Mouse (Mus musculus): Measurements from ENCODE around the gene Cdk14. TPM values are rescaled to one million over a fixed set of nuclear protein-coding genes. Genes with fewer than 3 reads are reported as not detected.

The Cdk14 gene
- polyA plus RNA-seq, 1 experiment from 2014 or later: 37.8 TPM

DNA sequence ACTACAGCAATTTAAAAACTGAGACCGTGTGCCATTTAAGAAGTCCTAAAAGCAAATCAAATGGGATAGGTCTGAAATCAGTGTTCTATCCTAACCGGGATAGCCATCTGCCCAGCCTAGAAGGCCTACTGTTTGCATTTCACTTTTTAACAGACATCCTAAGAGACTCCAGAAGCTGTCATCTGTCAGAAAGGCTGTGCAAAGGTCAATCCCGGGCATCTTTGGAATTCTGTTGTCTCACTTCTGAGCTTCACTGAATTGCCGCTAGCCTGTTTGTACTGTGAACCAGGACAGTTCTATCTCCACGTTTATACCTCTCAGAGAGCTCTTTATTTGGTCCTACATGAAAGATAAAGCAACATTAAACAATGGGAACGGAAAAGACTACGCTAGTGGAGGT is 159.8 kb downstream of the Cdk14 start:
- Histone ChIP-seq H3K9ac (no peak overlapping the region), H3K27ac (ENCODE audit: low read depth) (no peak overlapping the region), H3K9me3 (ENCODE audit: low read depth, low read length) (no peaks in the 10 kb centered on the region), H3K36me3 (ENCODE audit: insufficient read depth) (no peaks in the 10 kb centered on the region), H3K27me3 (ENCODE audit: insufficient read depth, low read length) (no peaks in the 10 kb centered on the region), H3K4me3 (ENCODE audit: low read depth, low read length) (no peak overlapping the region), H3K4me1 (ENCODE audit: insufficient read depth) (peaks cover 4% of the 10 kb centered on the region; the same call in 1 of the 2 replicates), H3K4me2 (no peak overlapping the region)
- 41% methylated on average over 7 of the region's 7 CpGs for WGBS
- no peak for DNase-seq
- no peak for ATAC-seq (ENCODE audit: insufficient read depth)
- no peak for TF ChIP-seq CTCF (IDR thresholded peaks at IDR 0.05; ENCODE audit: low read depth)

GRCm38 (mm10) chr5:5254391-5254790 is 165.7 kb downstream of the Cdk14 start:
- Histone ChIP-seq H3K9me3 (ENCODE audit: low read depth, low read length) (no peaks in the 10 kb centered on the region), H3K9ac (no peak overlapping the region), H3K36me3 (ENCODE audit: insufficient read depth) (no peaks in the 10 kb centered on the region), H3K4me3 (ENCODE audit: low read depth, low read length) (no peak overlapping the region), H3K4me1 (ENCODE audit: insufficient read depth) (no peaks in the 10 kb centered on the region), H3K27me3 (ENCODE audit: insufficient read depth, low read length) (no peaks in the 10 kb centered on the region), H3K4me2 (no peak overlapping the region), H3K27ac (ENCODE audit: low read depth) (no peak overlapping the region)
- TF ChIP-seq CTCF (IDR thresholded peaks at IDR 0.05; ENCODE audit: low read depth): no peak
- ATAC-seq (ENCODE audit: insufficient read depth) (no peak), DNase-seq (no peak)
- WGBS: 72% methylated on average over 6 of the region's 6 CpGs

GRCm38 (mm10) chr5:5253177-5253576 is 166.9 kb downstream of the Cdk14 start:
- H3K4me2 ChIP-seq: no peak overlapping the region
- H3K4me1 ChIP-seq (ENCODE audit: insufficient read depth): no peaks in the 10 kb centered on the region
- H3K27me3 ChIP-seq (ENCODE audit: insufficient read depth, low read length): no peaks in the 10 kb centered on the region
- H3K9ac ChIP-seq: no peak overlapping the region
- TF ChIP-seq CTCF (IDR thresholded peaks at IDR 0.05; ENCODE audit: low read depth): no peak
- 91% methylated on average over 3 of the region's 3 CpGs for WGBS
- ATAC-seq (ENCODE audit: insufficient read depth) (no peak), DNase-seq (no peak)
- 0 out of 2 replicates have a peak, but pooled peaks cover 3% of the 10 kb centered on the region for H3K36me3 ChIP-seq (ENCODE audit: insufficient read depth)
- no peak overlapping the region for H3K4me3 ChIP-seq (ENCODE audit: low read depth, low read length)
- H3K9me3 ChIP-seq (ENCODE audit: low read depth, low read length): no peaks in the 10 kb centered on the region
- H3K27ac ChIP-seq (ENCODE audit: low read depth): no peak overlapping the region

GRCm38 (mm10) chr5:5247671-5248070 is 172.4 kb downstream of the Cdk14 start:
- Histone ChIP-seq H3K27me3 (ENCODE audit: insufficient read depth, low read length) (no peaks in the 10 kb centered on the region), H3K4me2 (no peak overlapping the region), H3K27ac (ENCODE audit: low read depth) (no peak overlapping the region), H3K9ac (no peak overlapping the region), H3K36me3 (ENCODE audit: insufficient read depth) (0 out of 2 replicates have a peak, but pooled peaks cover 3% of the 10 kb centered on the region), H3K4me3 (ENCODE audit: low read depth, low read length) (no peak overlapping the region), H3K4me1 (ENCODE audit: insufficient read depth) (no peaks in the 10 kb centered on the region), H3K9me3 (ENCODE audit: low read depth, low read length) (no peaks in the 10 kb centered on the region)
- no peak for ATAC-seq (ENCODE audit: insufficient read depth)
- TF ChIP-seq CTCF (IDR thresholded peaks at IDR 0.05; ENCODE audit: low read depth): no peak
- DNase-seq: no peak
- 83% methylated on average over 6 of the region's 6 CpGs for WGBS

DNA sequence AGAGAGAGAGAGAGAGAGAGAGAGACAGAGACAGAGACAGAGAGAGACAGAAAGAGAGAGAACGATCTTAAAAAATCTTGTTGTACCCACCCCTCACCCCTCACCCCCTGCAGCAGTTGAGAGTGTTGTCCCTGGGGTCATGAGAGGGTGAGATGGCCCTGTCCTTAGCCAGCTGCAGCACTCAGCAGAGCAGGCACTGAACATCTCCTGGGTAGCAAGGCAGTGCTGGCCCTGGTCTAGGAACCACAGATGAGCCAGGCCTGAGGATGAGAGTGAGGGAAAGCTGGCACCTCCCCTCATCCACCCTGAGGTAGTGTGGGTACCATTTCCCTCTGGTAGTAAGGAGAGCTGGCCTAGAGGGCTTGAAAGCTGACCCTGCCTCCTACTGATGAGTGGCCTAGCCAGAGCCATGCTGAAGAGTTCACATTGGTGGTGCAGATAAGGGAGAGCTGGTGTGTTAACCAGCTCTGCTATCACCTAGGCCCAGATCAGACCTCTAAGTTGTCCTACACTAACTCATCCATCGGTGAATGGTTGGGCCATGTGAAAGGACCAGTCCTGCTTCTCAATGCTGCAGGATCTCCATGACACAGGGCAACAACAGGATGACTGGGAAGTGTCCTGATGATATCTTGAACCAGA is 173.5 kb downstream of the Cdk14 start:
- Histone ChIP-seq H3K9ac (no peak overlapping the region), H3K36me3 (ENCODE audit: insufficient read depth) (0 out of 2 replicates have a peak, but pooled peaks cover 3% of the 10 kb centered on the region), H3K4me3 (ENCODE audit: low read depth, low read length) (no peak overlapping the region), H3K27ac (ENCODE audit: low read depth) (no peak overlapping the region), H3K27me3 (ENCODE audit: insufficient read depth, low read length) (no peaks in the 10 kb centered on the region), H3K4me2 (no peak overlapping the region), H3K9me3 (ENCODE audit: low read depth, low read length) (no peaks in the 10 kb centered on the region), H3K4me1 (ENCODE audit: insufficient read depth) (no peaks in the 10 kb centered on the region)
- ATAC-seq (ENCODE audit: insufficient read depth) (no peak), DNase-seq (no peak)
- no peak for TF ChIP-seq CTCF (IDR thresholded peaks at IDR 0.05; ENCODE audit: low read depth)
- 89% methylated on average over 2 of the region's 2 CpGs for WGBS

- Histone ChIP-seq H3K36me3 (ENCODE audit: insufficient read depth) (0 out of 2 replicates have a peak, but pooled peaks cover 3% of the 10 kb centered on the region), H3K27ac (ENCODE audit: low read depth) (no peak overlapping the region), H3K4me3 (ENCODE audit: low read depth, low read length) (no peak overlapping the region), H3K9ac (no peak overlapping the region), H3K4me1 (ENCODE audit: insufficient read depth) (no peaks in the 10 kb centered on the region), H3K4me2 (no peak overlapping the region), H3K27me3 (ENCODE audit: insufficient read depth, low read length) (no peaks in the 10 kb centered on the region), H3K9me3 (ENCODE audit: low read depth, low read length) (no peaks in the 10 kb centered on the region)
- DNase-seq (no peak), ATAC-seq (ENCODE audit: insufficient read depth) (no peak)
- no peak for TF ChIP-seq CTCF (IDR thresholded peaks at IDR 0.05; ENCODE audit: low read depth)
- 91% methylated on average over 7 of the region's 7 CpGs for WGBS
These were observed 174.9 kb downstream of the Cdk14 start for GRCm38 (mm10) chr5:5245182-5245581.

DNA sequence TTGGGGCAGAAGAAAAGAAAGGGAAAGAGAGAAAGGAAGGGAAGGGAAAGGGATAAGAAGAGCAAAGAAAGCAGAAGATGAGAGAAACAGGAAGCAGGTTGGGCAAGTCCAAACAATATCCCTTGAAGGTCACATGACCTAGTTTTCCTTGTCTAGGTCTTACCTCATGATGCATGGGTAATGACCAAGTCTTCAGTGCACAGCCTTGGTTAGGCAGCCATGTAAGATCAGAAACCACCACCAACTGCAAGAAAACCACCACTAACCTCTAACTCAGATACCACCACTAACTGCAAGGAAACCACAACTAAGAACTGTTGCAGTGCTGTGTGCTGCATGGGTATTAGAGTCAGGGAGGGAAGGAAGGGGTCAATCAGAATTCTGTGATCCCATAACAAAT is 176.5 kb downstream of the Cdk14 start:
- H3K36me3 ChIP-seq (ENCODE audit: insufficient read depth): 0 out of 2 replicates have a peak, but pooled peaks cover 1% of the 10 kb centered on the region
- no peaks in the 10 kb centered on the region for H3K27me3 ChIP-seq (ENCODE audit: insufficient read depth, low read length)
- H3K4me1 ChIP-seq (ENCODE audit: insufficient read depth): no peaks in the 10 kb centered on the region
- no peaks in the 10 kb centered on the region for H3K9me3 ChIP-seq (ENCODE audit: low read depth, low read length)
- no peak overlapping the region for H3K4me2 ChIP-seq
- no peak overlapping the region for H3K4me3 ChIP-seq (ENCODE audit: low read depth, low read length)
- no peak overlapping the region for H3K9ac ChIP-seq
- DNase-seq: no peak
- H3K27ac ChIP-seq (ENCODE audit: low read depth): no peak overlapping the region
- no peak for TF ChIP-seq CTCF (IDR thresholded peaks at IDR 0.05; ENCODE audit: low read depth)
- no peak for ATAC-seq (ENCODE audit: insufficient read depth)
